Mouse (Mus musculus) spleen, adult 18-20 months (tissue): ENCODE measurements at regions not wholly inside any gene's neighbourhood (a gene's known extent, or its start where the extent isn't known, plus 50 kb on each side); places are given as distances from the start of the nearest gene placed in this dataset.
"Not testable (repeated sequence)": the region's sequence is repeated elsewhere in the genome, so short reads cannot be mapped to it uniquely, and the experiment has no call there.

Experiments used
- DNase-seq, 2 experiments: peaks; one replicate each; pipeline ENCODE4 v3.0.0; 2022; ENCODE audit warnings: mixed read lengths in 2 of 2

DNA sequence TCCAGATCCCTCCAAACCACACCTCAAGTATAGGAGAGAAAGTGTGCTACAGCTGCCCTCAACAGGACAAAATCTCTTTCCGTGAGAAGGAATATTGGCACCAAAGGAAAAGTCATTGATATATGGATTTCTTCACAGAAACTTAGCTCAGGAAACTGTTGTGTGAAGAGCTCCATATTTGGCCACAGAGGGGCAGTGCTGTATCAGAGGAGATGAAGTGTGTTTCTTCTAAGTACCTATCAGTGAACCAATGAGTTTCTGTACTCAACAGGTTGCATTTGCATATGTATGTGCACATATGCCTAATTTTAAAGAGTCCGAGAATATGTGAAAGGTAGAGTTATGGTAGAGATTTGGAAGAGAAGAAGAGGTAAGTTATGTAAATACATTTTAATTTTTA lies 580.4 kb upstream of the Olfr1507 start:
- DNase-seq: not testable (repeated sequence)

DNA sequence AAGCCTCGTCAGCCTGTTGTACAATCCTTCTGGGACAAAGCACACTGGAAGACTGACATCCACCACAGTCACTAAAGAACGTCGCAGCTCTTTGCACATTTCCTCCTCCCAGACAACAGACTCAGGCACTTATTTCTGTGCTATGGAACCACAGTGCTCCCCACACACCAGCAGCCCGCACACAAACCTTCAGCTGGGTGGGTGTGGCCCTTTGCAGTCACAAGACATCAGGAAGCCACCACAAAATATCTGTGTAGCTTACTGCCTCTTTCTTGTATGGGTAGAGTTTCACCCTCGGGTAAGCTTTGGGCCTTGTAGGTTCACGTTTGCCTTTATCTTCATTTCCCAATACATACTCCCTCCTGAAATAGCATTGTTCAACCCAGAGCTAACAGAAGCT lies 577.6 kb upstream of the Olfr1507 start:
- not testable (repeated sequence) for DNase-seq

DNA sequence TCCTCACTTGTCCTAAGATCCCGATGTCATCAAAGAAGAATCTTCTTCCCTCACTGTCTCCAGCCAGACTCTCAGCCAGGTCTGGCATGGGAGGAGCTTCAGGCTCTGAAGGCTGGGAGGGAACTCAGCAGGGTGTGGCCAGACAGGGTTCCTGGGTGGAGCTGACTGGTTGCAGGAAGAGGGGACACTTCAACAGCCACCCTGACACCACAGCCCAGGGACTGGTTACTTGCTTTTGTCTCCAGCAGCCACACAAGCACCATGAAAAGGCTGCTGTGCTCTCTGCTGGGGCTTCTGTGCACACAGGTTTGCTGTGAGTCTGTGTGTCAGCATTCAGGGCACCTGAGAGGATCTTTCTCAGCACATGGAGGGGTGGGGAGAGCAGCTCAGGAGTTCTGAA lies 577.0 kb upstream of the Olfr1507 start:
- DNase-seq: not testable (repeated sequence)

DNA sequence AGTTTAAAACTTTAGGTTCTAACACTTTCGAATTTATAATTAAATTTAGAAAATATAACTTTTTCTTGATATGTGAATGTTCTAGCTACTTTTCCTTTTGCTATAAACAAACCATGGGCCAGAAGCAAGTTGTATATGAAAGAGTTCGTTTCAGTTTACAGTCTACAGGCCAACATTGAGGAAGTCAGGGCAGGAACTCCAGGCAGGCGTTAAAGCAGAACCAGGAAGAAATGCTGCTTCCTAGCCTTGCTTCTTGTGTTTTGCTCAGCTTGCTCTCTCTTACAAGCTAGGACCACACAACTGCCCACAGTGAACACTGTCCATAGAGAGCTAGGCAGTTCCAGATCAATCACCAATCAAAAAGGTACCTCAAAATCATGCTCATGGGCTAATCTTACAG lies 558.9 kb upstream of the Olfr1507 start:
- not testable (repeated sequence) for DNase-seq

DNA sequence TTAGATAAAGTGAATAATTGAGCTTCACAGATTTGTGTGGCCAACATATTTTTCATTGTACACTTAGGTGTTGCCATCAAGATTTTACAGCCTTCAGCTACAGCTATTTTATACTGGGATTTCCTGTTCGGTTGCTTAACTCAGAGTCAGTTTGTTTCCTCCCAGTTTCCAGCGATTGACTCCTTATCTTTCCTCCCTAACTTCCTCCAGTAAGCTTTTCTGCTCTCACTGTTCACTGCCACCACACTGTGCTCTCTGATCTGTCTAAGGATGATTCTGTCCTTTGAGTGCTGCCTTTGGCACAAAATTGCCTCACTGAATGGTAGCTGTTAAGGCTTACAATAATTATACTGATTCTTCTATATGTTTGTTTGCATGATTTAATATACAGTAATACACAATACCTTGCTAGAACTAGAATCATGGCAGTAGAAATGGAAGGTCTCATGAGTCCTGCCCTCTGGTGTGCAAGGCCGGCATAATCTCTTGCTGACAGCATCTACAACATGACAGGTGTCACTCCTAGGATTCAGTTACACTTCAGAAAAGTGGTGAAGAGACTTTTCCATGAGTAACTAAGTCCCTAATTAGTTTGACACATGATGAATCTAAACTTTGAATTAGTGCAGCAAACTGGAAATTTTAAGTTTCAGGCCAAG lies 558.0 kb upstream of the Olfr1507 start:
- not testable (repeated sequence) for DNase-seq

DNA sequence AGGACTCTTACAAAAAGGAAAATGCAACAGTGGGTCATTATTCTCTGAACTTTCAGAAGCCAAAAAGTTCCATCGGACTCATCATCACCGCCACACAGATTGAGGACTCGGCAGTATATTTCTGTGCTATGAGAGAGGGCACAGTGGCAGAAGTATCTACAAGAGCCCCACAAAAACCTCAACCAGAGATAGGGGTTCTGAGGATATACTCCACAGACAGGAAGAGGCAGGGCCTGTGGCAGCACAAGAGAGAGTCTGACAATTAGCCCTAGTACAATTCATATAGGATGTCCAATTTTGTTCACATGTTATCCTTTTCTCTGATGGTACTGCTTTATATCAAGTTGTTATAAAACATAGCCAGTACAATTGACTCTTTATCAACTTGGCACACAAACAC lies 552.1 kb upstream of the Olfr1507 start:
- DNase-seq: not testable (repeated sequence)

DNA sequence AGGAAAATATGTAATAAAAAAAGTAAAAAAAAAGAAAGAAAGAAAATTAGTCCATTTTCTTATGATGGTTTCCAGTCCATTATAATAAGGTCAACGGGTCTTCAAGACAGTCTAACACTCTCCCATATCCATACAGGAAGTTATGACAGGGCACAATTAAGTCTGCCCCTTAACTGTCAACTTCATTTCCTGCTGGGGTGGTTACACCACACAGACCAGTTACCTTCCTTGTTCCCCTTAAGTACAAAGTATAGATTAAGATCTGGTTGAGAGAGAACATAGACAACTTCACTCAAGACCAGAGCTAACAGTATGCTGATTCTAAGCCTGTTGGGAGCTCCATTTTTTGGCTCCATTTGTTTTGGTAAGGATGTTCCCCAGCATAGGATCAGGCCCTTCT lies 551.4 kb upstream of the Olfr1507 start:
- not testable (repeated sequence) for DNase-seq

DNA sequence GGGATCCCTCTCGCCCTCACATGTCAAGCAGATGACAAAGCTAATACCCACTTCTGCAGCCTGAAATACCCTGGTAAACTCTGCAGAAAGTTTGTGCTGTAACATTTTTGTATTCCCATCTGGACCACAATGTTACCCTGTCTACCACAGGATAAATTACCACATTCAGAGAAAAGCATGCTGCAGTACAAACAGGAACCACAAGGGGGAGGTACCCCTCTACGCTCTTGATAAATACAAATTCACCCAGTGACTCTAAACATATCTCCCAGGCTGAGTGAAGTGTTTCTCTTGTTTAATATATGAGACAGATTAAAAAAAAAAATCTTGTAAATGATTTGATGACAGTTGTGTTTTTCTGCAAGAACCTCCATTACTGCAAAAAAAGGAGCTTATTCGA lies 549.8 kb upstream of the Olfr1507 start:
- not testable (repeated sequence) for DNase-seq

DNA sequence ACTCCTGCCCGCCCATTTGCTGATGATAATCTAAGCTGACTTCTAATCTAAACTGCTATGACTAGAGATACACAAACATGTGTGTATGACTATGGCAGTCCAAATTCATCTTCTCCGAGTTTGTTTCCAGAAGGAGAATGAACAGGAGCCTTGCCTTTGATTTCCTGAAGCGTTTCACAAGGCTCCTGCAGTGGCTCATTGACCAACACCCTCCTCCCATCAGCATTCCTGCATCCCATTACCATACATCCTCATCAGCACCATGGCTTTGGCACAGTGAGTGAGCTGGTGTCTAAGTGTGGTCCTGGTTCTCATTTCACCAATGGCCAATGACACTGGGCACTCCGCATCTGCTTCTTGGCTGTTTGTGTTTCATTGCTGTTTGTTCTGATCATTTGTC lies 548.6 kb upstream of the Olfr1507 start:
- DNase-seq: not testable (repeated sequence)

DNA sequence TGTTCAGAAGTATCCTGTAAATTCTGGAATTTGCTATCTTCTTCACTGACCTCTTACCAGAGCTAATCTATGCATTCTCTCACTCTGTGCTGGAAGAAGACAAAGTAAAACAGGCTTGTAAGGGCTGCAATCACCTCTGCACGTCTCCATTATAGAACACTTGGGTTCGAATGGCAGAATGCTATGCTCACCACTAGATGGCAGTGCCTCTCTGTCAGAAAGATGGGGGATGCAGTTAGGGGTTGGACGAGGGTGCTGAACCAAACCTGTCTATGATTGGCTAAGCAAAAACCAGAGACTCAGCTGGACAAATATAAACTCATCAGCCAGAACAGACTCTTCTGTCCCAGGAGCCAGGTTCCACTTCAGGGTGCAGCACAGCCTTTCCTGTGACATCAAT lies 546.5 kb upstream of the Olfr1507 start:
- not testable (repeated sequence) for DNase-seq

DNA sequence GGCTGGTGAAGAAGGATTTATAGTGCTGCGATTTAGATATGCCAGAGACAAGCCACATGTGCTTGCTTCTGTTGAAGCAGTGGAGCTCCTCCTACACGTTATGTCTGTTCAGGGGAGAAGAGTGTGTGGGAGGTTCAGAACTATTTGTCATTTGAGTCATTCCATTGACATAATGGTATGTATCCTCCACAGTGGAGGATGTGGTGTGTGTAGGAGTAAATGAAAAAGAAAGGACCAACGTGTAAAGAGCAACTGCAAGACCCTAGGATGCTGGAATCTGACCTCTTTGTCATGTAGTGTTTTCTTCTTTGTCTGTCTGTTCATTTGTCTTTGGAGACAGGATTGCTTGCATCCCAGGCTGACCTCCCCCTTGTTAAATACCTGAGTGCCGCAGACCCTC lies 543.9 kb upstream of the Olfr1507 start:
- DNase-seq: not testable (repeated sequence)

DNA sequence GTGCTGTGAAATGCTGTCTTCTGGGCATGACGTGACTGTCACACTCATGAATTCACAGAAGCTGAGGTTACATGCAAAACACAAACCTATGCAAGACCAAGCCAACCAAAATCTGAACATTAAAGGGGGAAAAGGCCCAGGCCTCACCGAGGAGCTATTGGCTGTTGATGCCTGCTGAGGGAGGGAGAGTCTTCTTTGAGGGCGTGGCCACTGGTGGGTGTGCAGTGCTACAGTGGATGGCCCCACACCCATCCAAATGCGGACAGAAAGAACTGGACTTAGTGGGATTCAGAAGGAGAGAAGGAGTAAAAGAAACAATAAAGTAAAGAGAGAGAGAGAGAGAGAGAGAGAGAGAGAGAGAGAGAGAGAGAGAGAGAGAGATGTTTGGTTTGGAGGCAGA lies 539.4 kb upstream of the Olfr1507 start:
- not testable (repeated sequence) for DNase-seq

DNA sequence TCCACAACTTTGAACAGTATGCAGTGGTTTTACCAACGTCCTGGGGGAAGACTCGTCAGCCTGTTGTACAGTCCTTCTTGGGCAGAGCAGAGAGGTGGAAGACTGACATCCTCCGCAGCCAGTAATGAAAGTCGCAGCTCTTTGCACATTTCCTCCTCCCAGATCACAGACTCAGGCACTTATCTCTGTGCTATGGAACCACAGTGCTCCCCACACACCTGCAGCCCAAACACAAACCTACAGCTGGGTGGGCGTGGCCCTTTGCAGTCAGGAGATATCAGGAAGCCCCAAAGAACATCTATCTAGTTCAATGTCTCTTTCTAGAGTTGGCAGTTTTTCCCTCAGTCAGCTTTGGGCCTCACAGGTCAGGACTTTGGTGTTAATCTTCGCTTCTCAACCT lies 537.7 kb upstream of the Olfr1507 start:
- not testable (repeated sequence) for DNase-seq

DNA sequence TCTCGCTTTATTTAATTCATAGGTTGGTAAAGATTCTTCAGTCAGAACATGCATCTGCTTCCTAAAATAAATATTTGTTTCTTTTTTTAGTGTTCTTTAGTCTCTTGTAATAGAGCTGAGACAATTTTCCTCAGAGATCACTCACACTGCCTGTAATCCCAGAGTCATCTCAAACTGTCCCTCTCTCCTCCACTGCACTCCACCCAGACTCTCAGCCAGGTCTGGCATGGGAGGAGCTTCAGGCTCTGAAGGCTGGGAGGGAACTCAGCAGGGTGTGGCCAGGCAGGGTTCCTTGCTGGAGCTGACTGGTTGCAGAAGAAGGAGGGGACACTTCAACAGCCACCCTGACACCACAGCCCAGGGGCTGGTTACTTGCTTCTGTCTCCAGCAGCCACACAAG lies 536.9 kb upstream of the Olfr1507 start:
- DNase-seq: not testable (repeated sequence)

DNA sequence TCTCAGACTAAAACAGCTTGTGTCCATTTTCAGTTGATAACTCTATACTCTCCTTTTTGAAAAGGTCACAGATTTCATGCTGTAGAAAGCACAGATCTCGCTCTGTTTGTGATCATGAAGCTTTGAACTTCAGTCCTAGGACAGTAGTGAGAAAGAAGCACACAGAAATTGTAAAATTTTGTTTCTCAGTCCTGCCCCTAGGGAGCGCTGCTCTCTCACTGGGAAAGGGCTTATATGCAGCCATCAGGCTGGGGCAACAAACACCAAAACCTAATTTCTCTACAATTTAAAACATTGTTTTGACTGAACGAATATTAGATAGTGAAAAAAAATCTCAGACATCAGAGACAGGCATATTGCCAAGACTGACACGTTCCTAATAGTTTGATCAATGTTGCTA lies 534.7 kb upstream of the Olfr1507 start:
- not testable (repeated sequence) for DNase-seq

DNA sequence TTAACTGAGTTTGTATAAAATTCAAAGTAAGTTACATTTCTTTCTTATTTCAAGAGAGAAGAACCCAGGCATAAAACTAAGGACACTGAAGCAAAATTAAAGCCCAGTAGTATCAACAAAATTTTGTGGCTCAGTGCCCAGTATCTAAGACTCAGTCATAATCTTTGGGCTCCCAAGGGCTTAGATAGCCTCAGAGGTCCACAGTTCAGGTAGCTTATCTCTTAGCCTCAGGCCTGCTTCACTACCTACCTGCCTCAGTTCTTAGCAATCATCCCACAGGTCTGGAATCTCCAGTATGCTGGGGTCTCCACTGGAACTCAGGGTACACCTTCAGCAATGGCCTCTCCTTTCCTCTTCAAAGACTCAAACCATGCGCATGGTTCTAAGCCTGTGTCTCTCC lies 531.4 kb upstream of the Olfr1507 start:
- not testable (repeated sequence) for DNase-seq

DNA sequence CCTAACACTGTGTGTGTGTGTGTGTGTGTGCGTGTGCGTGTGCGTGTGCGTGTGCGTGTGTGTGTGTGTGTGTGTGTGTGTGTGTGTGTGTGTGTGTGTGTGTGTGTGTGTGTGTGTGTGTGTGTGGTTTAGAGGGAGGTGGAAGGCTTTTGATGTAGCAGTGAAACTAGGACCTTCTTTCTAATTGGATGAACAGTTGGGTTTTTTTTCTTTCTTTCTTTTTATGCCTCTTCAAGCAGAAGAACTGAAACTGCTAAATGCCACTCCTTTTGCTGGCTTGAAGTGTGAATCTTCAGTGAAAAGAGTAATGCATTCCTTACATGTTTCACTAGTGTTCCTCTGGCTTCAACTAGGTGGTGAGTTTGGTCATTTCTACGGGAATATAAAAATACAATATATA lies 524.6 kb upstream of the Olfr1507 start:
- not testable (repeated sequence) for DNase-seq

DNA sequence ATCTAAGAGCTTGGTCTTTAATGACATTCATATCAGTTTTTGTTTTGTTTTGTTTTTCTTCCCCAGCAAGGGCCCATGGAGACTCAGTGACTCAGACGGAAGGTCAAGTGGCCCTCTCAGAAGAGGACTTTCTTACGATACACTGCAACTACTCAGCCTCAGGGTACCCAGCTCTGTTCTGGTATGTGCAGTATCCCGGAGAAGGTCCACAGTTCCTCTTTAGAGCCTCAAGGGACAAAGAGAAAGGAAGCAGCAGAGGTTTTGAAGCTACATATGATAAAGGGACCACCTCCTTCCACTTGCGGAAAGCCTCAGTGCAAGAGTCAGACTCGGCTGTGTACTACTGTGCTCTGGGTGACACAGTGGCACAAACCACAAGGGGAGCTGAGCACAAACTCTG lies 512.2 kb upstream of the Olfr1507 start:
- not testable (repeated sequence) for DNase-seq

DNA sequence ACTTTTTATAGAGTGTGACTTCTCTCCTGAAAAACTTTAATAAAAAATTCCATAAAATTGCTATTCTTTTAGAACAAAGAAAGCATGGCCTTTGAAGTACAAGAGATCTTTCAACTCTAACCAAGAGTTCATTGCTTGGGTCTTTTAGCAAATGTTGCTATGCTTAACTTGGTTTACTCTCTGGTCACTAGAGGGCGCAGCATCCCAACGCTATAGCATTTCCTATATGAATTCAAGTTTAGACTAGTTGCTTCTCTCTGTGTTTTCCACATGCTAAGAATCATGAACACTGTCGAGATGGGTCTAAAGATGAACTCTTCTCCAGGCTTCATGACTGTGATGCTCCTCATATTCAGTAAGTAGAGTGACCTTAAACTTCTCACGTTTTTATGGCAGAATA lies 511.8 kb upstream of the Olfr1507 start:
- not testable (repeated sequence) for DNase-seq

DNA sequence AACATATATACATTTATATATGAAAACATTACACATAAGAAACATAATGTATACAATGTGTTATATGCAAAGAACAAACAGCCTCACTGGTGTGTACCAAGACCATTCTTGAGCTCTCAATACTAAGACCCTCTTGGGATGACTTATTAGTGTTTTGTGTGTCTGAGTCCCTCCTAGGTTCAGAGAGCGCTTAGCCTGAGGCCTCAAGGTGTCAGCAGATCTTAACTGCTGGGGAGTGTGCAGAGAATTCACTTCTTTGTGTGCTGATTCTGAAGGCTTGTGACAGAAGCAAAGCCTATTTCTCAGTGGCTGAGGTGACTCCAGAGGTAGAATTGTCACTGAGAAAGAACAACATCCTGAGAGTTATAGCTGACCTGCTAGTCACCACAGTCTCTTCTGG lies 505.7 kb upstream of the Olfr1507 start:
- not testable (repeated sequence) for DNase-seq

DNA sequence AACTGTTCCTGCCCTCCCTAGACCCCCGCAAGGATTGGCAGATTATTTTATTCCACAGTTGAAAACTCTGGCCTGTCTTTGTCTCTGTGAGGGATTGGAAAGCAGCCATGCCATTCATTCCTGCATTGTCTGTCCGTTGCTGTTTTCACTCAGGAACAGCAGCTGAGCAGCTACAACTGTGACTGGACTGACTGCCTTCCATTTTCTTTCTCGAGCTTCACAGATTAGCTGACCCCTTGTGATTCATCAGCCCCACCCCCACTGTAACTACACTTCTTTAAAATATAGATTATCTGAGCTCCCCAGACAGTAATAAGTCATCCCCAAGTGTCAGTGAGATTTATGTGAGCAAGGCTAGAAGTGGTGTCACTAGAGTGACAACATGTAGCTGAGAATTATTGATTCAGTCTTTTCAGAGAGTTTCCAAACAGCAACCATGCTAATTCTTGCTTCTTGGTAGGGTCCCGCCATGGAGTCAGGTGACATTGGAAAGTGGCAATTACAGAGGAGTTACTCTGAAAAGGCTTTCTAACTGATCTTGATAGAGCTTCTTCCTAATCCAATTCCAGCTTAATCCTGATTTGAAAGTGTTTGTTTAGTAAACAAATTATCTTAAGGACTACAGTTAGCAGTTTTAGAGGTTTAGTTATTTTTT lies 496.7 kb upstream of the Olfr1507 start:
- not testable (repeated sequence) for DNase-seq

DNA sequence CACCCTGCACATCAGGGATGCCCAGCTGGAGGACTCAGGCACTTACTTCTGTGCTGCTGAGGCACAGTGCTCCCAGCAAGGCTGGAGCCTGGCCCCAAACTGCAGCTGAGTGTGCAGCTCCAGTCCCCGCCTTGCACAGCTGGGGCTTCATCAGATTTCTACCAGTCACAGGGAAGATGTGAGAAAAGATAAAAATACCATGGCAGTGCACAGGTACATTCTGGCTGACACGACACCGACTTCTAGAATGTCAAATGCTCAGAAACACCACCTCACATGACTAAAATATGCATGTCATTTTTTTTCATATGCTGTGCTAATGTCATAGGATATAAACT lies 495.7 kb upstream of the Olfr1507 start:
- not testable (repeated sequence) for DNase-seq

DNA sequence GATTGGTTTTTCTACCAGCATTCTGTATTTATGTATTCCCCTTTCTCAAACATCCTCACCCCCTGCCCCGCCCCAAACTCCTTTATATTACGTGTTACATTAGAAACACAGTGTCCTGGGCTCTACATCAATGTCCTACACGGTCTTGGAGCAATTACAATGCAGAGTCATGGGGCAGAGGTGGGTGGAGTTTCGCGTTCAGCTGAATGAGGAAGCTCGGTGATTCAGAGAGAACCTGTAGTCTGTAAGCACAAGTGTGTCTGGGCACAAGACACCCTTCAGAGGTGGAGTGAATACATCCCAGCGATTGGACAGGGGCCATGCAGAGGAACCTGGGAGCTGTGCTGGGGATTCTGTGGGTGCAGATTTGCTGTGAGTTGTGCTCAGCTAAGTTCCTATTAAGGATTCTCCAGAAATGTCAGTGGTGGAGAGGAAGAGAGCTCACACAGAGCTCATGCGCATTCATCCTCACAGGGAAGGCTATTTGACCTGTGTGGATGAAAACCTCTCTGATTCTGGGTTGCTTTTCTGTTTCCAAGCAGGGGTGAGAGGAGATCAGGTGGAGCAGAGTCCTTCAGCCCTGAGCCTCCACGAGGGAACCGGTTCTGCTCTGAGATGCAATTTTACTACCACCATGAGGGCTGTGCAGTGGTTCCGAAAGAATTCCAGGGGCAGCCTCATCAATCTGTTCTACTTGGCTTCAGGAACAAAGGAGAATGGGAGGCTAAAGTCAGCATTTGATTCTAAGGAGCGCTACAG lies 495.2 kb upstream of the Olfr1507 start:
- DNase-seq: not testable (repeated sequence)

DNA sequence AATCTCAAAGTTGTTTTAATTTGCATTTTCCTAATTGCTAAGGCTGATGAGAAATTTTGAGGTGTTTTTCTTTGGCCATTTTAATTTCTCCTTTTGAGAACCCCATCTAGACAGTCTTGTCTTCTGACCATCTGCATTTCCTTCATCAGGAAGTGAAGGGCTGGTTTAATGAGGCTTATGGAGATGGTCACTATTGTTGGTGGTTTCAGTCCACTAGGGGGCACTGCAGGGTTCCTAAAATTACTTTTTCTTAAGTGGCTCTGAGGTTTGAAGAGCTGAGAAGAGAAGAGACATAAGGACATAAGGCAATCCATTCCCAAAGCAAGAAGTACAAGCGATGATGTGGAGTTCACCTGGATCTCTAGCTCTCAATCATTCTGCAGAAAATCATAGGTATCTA lies 494.4 kb upstream of the Olfr1507 start:
- not testable (repeated sequence) for DNase-seq
